Mouse (Mus musculus): Measurements from ENCODE around the gene Ccl12.

Gene Ccl12

DNA sequence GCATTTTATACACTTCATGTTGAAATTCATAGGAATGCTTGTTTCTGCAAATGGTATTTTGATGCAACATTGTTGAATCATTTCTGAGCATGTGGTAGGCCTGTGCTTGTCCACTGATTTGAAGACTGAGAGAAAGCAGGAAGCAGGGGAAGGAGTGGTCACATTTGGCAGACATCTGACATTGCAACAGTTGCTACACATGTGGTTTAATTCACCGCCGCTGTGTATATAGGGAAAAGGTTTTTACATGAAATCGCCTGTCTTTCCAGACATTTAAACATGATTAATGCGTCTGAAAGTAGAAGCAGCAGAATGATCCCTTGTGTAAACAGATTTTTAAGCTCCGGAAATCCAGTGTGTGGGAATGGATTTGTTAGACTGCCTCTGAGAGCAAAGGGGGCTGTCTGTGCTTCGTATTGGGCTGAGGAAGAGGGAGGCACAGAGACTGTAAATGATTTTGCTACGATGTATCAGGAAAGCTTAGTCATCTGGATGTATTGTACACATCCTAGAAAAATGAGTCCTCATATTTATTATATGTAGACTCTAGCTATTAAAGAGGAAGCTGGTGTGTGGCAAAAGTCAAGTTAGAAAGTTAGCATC, 37.9 kb downstream of the Ccl12 start:
- DNase-seq (ENCODE audit: low spot score), result no peak

Data from ovary, postnatal 10 days (tissue).